Mouse (Mus musculus) frontal cortex, postnatal 10 days (tissue): ENCODE results near the gene Tst.
A peak's percentile ranks its signal among the peaks of the same experiment; 100 is the strongest.

Experiments
- DNase-seq, 2 experiments: peaks; one replicate each; pipeline ENCODE4 v3.0.0; 2022; ENCODE audit warnings: low spot score in 2 of 2, mixed read lengths in 1 of 2

Gene Tst

DNA sequence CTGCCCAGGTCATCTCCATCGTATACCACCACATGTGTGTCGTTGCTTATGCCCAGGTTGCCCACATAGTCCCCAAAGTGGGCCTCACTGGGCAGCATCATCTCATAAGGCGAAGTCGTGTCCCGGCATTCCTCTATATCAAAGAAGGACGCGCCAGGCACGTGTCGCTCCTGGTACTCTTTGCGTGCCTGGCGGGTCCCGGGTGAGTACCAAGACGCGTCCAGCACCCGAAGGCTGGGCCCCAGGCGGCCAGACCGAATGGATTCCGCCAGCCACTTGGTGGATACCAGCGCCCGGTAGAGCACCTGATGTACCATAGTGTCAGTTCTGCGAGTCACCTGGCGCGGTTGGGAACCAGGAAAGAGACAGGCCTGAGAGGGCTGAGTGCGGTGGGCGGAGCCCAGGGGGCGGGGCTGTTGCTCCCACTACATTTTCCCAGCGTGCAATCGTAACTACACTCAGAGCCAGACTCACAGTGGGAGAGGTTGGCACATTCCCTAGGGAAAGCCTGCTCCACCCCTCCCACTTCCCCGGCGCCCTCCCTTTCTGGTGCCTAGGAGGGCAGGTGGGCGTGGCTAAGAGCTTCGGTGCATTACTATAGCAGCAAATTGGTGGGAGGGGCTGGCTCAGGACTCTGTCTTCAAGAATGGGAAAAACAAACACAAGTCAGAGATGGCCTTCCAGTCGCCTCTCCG, at the start of gene Tst:
Gene Tst, minus strand, starts transcription at position 391 of the 695 bp plus-strand sequence.
- DNase-seq, result peak; percentile 87 to 92

DNA sequence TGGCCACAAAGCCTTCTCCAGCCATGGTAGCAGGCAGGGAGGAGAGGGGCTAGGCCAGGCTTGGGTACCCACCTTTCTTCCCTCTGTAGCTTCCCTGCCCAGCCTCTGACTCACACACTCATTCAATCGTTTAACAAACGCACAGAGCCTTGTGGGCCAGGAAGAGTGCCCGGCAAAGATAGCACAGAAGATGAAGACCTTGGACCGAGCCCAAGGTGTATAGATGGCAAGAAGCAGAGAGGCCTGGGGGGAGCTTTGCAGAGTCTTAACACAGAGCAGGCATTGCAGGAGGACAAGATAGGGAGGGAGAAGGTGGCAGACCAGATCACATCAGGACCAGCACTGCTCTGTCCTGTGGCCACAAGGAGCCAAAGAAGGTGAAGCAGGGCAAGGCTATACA, 49.5 kb upstream of the Tst start:
- DNase-seq, result no peak

DNA sequence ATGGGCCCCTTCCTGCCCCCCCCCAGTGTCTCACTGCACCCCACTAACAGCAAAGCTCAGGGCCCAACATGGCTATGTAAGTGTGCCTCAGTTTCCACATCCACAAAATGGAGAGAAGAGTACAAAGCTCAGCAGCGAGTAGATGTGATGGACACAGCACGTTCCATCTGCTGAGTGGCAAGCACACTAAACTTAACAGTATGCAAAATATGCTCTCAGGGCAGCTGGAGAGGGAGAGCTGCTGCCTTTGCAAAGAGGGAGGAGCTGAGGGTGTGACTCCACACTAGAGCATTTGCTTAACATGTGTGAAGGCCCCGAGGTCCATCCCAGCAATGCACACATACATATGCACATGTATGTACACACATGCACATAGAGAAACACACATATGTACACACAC, 47.2 kb upstream of the Tst start:
- DNase-seq, result no peak

DNA sequence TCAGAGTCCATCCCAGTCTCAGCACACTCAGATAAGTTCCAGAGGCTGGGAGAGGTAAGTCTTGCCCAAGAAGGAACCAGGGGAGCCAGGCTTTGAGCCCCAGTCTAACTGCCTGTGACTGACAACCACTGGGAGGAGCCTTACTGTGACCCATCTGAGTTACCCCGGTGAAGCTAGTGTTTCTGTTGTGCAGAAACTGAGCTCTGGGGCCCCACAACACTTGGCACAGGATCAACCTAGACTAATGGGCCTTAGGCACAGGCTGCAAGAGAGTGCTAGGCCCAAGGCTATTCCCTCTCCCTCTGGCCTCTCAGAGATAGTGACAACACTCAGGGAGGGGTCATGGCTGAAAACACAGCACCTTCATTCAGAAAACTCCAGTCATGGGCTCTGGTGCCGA, 45.5 kb upstream of the Tst start:
- no peak for DNase-seq

DNA sequence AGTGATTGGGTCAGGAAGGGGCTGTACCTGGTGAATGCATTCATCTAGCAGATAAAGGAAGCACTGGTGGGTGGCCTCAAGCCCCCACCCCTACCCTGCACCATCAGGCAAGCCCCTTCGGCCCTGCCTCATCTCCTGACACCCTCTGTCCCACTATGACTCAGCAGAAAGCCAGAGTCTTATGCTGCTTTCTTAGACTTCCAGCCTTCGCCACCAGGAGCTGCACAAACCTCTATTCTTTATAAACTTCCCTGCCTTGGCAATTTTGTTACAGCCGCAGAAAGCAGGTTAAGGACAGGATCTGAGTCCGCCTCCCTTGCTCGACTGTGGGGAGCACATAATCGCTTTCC, 44.7 kb upstream of the Tst start:
- DNase-seq, result no peak

DNA sequence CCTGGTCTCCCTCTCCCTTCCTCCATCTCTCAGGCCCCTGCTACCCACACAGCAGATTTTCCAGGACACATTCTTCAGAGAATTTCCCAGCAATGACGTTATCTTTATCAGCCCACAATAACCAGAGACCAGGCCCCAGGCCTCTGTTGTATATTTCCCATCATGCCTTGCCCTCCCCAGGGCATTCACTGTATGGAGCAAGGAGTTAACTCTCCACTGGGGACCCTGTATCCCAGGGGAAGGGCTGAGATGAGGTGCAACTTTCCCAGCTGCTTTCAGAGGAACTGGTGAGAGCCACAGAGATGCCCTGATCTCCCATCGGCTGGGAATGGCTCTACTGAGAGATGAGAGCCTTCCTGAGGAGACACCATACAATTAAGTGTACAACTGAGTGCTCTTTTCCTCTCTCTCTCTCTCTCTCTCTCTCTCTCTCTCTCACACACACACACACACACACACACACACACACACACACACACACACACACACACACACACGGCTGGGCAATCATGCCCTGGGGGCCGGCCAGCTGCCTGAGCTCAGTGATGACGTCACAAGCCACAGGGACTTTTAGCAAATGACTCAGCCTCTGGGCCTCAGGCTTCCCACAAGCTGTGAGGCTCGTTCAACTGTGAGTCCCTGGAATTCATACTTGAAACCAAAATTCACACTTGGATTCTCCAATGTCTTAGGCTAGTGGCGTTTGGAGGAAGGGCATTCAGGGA, 44.1 kb upstream of the Tst start:
- peak in 1 of 2 experiments; percentile 28 for DNase-seq

DNA sequence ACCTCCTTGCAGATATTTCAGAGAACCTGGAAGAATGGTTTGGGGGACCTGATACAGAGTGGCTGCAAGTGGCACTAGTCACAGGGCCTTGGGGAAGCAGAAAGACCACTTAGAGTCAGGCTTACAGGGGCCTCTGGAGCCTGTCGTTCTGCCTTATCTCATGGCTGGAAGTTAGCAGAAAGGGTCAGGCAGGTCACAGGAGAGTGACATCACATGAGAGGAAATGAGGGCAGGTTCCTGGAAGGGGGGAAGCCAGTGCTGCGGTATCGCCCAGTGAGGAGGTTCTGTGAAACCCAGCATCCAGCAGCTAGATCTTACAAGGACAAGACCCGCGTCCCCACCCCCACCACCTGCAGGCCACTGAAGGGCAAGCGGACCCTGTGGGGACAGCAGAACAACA, 43.4 kb upstream of the Tst start:
- DNase-seq, result no peak

DNA sequence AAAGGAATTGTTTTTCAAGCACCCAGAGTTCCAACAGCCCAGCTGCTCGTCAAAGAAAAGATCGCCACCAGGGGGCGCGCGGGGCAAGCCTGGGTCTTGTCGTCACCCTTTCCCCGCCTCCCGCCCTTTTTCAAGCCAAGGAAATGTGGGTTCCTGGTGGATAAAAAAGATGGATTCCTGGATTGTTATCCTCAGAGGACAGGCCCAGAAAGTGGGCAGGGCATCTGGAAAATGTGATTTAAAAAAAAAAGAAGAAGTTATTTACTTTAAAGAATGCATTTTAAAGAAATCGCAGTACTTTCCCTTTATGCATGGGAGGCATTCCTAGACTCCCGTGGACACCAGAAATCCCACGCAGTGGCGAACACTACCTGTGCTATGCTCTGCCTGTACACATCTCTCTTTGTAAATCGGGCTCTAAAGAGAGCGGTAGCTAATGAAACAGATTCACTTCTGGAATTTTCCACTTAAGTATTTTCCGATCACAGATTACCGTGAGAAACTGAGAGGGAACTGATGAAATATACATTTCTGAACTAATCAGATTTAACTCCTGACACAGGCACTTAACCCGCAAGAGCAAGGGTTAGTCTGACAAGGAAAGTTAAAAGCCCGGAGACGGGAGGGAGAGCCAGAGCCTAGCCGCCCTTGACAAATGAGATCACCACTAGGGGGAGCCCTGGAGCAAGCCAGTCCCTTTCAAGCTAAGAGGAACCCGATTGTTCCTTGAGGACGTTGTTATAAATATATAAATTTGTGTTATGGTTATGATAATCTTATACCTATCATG, 42.2 kb upstream of the Tst start:
- peak; percentile 87 to 91 for DNase-seq

DNA sequence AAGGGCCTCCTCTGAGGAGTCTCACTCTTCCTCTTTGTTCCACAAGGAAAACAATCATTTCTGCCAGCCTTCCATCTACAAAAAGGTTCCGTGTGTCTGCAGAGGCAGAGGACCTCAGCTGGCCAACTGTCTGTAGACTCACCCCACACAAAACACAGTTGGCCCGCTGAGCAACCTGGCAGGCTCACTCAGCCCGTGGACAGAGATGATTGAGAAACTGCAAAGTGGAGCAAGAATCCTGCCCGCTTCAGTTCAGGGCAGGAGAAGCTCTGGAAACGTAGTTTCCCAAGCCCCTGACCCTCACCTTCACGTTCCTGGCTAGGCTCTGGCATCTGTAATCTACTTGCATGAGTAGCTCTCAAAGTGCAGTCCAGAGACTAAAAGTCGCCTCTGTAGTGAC, 41.4 kb upstream of the Tst start:
- DNase-seq, result peak in 1 of 2 experiments; percentile 9

DNA sequence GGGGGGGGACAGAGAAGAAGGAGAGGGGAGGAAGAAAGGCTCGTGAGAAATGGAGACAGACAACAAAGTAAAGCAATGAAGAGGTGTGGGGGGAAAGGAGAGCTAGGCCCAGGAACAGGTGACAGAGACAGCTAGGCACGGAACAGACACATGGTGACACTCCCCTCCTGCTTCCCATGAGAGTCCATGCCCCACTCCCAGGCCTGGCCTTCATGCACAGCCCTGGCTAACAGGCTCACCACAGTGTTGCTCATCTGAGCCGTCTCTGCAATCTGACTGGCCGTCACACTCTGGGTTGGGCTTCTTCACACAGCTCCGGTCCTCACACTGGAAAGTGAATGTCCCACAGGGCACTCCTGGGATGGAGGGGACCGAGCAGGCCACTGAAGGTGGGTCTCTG, 38.1 kb upstream of the Tst start:
- DNase-seq, result no peak

DNA sequence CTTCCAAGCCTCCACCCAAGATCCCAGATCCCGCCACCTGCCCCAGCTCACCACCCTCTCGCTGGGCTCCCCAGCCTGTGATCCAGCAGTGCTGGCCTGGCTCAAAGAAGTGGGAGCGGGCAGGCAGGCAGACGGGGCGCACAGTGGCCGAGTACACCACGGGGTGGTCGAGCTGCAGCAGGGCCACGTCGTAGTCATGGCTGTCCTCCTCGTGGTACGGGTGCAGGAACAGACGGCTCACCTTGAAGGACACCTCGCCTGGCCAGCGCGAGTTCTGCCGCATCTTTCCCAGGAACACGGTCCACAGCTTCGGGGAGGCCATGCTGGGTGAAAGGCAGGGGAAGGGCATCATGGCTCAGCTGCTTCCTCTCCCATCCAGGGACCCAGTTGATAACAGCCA, 36.5 kb upstream of the Tst start:
- no peak for DNase-seq

DNA sequence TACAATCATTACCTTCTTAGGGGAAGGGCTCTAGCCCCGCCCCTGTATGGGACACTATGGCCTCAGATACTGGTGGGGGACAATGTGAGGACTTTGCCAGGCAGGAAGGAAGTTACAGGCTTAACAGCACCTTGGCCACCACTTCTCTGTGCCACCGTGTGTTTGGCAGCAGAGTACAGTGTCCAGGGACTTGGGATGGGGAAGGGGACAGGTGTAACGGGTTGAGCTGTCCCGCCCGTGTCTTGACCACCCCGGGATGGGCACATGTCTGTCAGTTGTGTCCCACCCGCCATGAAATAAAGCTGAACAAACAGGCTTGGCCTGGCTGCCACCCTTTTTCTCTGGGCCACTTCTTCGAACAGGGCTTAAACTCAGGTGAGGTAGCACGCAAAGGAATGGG, 33.3 kb upstream of the Tst start:
- peak in 1 of 2 experiments; percentile 7 for DNase-seq

DNA sequence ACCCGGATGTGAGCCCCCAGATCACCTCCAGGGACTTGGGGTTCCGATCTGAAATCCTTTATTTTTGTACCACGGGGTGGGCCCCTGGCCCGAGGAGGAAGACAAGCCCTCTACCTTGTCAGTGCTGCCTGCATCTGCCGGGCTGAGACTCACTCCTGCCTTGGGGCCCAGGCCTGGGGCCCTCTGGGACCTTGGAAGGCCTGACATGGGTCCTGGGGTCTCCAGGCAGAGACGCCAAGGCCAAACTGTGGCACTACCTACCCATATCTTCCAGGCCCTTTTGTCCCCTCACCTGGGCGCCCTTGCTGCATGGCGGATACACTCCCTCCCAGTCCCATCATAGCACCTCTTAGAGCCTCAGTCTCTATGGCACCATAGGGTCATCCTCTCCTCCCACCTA, 32.8 kb upstream of the Tst start:
- DNase-seq, result peak in 1 of 2 experiments; percentile 14

DNA sequence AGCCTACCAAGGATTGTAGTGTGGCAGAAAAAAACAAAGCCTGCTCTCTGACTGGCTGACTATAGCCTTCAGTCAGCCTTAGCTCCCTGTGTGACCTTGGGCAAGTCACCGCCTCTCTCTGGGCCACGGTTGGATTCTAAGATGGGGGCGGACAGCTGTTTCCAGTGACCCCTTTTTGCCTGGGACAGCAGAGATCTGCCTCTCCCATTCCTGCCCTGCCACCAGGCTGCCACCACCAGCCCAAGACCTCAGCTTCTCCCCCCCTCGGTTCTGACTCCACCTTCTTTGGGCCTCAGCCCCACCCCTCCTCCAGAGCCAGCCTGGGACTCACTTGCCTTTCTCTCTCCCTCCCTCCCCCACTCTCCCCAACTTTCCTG, 32.3 kb upstream of the Tst start:
- peak in 1 of 2 experiments; percentile 16 for DNase-seq

DNA sequence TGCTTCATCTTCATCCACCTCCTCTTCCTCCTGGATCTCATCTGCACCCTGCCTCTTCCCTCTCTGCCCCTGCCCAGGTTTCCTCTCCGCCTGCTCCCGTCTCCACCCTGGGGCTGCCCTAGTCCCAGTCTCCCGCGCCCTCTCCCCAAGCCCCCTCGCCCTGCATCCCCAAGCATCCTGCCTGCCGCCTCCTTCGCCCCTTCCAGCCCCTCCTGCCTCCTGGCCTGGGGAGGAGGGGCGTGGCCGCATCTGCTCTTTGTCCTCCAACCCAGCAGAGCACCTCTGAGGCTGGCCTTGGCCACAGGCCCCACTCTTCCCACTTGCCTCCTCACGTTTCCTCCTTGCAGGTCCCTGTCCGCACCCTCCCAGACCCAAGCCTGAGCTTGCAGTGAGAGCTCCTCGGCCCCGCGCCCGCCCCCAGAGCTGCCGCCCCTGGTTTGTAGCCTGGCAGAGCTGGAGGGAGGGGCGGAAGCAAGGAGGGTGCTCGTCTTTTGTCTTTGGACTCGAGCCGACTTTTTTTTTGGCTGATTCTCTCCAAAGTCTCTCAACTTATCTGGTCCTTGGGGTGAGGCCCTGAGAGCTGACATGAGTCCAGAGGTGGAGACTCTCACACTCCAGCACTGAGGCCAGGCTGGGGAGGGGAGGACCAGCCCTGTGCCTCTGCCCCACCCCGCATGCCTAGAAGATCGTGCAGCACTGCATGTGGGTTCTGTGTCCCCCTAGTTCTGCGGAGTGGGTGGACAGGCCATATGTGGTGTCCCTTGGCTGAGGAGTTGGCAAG, 31.7 kb upstream of the Tst start:
- peak in 1 of 2 experiments; percentile 58 for DNase-seq

DNA sequence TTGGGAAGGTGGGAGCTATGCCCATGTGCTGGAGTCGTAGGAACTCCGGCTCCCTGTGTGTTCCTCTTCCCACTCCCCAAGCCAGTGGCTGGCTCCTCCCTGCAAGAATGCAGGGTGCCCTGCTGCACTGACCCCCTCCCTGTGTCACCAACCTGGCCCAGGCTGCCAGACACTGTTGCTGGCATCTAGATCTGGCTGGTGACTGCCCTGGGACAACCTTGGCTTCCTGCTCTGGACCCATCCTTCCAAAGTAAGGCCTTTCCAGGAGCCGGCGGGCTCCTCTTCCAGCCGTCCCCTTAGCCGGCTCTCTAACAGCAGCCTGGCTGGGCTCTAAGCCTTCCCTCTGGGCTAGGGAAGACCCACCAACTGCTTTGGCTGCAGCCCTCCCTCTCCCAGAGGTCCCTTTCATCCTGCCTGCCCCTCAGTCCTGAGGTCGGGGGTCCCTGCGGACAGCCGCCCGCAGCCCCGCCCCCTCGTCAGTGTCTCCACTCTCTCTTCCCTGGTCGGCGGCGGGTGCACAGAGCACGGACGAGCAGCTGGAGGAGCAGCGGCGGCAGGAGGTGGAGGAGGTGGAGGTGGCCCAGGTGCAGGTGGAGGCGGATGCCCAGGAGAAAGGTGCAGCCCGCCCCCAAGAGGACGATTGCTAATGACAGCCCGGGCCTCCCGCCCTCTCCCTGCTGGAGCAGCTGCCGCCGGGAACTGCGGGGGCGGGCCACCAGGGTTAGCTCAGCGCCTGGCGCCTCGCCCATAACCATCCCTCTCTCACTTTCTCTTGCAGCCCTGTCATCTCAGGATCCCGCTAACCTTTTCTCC, 30.9 kb upstream of the Tst start:
- DNase-seq, result peak; percentile 87

DNA sequence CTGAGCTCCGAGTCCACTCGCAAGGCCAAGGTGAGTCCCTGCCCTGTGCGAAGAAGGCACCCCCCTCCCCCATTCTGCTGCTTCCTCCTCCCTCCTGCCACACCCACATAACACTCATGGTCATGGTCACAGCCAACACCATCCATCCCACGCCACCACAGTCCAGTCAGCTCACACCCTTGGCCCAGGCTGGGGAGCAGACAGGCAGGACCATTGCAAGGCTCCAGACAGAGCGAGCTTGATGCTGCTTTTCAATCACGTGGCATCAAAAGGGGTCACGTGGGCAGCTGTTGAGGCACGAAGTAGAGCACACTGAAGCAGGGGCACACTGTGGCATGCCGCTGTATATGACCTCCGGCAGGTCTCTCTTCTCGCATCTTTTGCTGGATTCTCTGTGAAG, 30.0 kb upstream of the Tst start:
- peak in 1 of 2 experiments; percentile 18 for DNase-seq

DNA sequence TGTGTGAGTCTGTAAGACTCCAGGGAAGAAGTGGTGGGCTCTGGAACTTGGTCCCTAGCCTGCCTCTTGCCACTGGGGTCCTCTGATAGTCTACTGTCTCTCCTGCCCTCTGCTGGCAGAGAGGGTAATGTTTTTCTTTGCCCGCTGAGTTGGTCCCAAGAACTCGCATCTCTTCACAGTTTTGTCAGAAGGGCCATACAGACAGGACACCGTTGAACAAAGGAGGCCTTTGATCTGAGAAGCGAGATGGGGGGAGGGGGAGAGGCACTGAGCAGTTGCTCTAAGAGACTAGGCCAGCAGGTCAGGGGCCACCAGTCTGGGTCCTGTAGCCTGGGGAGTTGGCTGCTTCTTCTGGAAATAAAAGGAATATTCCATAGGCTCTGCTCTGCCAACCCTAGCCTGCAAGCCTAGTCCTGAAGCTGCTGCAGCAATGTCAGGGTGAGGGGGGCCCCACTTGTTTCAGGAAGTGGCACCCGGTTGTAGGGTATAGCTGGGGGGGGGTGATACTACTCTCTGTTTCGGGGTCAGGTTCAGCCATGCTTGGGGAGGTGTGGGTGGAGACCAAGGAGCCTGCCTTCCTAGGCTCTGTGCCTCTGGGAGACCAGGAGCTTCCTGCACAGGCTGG, 29.3 kb upstream of the Tst start:
- DNase-seq, result peak in 1 of 2 experiments; percentile 56

DNA sequence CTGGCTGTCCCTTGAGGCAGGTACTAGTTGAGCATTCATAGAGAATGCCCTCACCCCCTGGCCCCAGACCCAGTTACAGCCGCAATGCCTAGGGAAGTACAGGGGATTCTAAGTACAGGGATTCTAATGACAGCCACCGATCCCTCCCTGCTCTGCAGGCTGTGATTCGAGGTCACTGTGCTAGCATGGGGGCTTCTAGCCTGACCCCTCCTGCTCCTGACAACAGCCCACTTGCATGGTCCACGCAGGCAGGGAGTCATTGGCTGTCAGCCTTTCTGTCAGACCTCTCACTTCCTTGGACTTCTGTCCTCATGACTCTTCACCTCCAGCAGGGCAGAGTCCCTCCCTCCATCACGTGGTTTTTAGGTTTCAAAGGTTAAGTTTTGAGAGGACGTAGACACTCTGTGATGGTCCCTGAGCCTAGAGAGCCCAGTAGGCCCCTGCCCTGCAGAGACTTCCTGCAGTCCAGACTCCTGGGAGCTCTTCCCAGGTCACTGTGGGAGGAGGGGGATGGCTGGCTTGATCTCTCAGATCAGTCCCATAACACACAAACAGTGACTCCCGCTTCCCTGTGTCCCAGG, 25.9 kb upstream of the Tst start:
- DNase-seq, result no peak

DNA sequence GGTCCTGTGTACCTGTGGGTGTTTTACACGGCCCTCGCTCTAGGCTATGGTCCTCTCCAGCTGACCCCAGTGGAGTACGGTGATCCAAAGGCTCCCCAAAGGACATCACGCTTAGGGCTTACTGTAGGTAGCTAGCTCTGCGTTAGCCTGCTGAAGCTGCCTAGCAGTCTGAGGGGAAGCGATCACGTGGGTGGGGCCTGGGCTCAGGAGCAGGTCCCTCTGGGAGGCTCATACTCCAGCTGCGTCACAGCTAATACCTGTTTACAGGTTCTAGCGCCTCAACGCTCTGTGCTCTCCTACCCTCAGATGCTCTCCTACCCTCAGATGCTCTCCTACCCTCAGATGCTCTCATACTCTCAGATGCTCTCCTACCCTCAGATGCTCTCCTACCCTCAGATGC, 25.2 kb upstream of the Tst start:
- DNase-seq, result no peak
